Mouse (Mus musculus) megakaryocyte, embryonic 14.5 days (primary cell): ENCODE data around the gene Ddx42. TPM values are rescaled to one million over a fixed set of nuclear protein-coding genes. Genes with fewer than 3 reads are reported as not detected.
A peak's percentile ranks its signal among the peaks of the same experiment; 100 is the strongest.

Experiments
- H3K27me3 ChIP-seq: replicated peaks from 2 replicates; pipeline ENCODE3; 2012; ENCODE audit warnings: inconsistent platforms
- H3K36me3 ChIP-seq: replicated peaks from 2 replicates; pipeline ENCODE3; 2012; ENCODE audit warnings: low read length, inconsistent platforms, mixed read lengths
- H3K4me1 ChIP-seq: 2 replicates; pipeline ENCODE4 v1.6.1; 2012; ENCODE audit warnings: inconsistent platforms
- H3K4me3 ChIP-seq: replicated peaks from 2 replicates; pipeline ENCODE3; 2012; ENCODE audit warnings: moderate library complexity, mild to moderate bottlenecking, inconsistent platforms
- H3K9me3 ChIP-seq: 2 replicates; pipeline ENCODE4 v1.6.1; 2012; ENCODE audit warnings: inconsistent platforms
- FLI1 ChIP-seq: IDR thresholded peaks from 2 replicates; pipeline ENCODE4 v1.6.1; 2012; ENCODE audit warnings: low read length, inconsistent platforms, mixed read lengths
- GATA1 ChIP-seq: IDR thresholded peaks from 3 replicates; pipeline ENCODE4 v1.6.1; 2012; ENCODE audit warnings: mixed read lengths, low read length, inconsistent platforms, borderline replicate concordance
- polyA plus RNA-seq: library from polyadenylated mRNA; stranded (reverse); fragments of >175 nt; gene quantifications from 2 replicates; pipeline ENCODE4 v1.2.3, GENCODE M21; 2012; ENCODE audit warnings: low replicate concordance; ENCODE audit not compliant: insufficient read depth

The Ddx42 gene
- polyA plus RNA-seq, 1 experiment = 12.1 TPM

- TF ChIP-seq GATA1 (no peak), FLI1 (no peak)
- no peaks in the 10 kb centered on the region for H3K9me3 ChIP-seq
- H3K4me1 ChIP-seq = peaks cover 62% of the 10 kb centered on the region
- H3K36me3 ChIP-seq = peaks cover 2% of the 10 kb centered on the region
- no peak overlapping the region for H3K4me3 ChIP-seq
- peaks cover 2% of the 10 kb centered on the region for H3K27me3 ChIP-seq
These were observed 58.3 kb downstream of the Ddx42 start for GRCm38 (mm10) chr11:106274971-106275411.

DNA sequence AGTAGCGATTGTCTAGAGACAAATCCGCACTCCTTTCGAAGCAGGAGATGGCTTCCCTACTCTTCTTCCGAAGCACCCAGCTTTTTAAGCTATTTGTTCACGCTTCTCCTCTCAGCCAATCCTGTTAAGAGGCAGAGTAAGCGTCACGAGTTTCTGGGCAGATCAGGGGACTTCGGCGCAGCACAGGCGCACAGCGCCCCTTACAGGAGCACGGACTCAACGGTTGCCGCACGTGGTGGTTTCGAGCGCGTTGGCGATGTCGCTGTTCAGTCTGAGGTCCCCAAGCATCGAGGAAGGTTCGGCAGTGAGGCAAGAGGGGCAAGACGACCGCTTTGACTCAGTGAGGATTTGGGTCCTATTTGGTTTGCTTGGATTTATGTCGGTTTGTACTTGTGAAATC lies 59.7 kb downstream of the Ddx42 start, which contains the start of gene Tcam1:
Tcam1 (plus strand) TSS at position 219 of the 400 bp plus-strand sequence.
- Histone ChIP-seq H3K4me1 (peaks cover 47% of the 10 kb centered on the region), H3K9me3 (no peaks in the 10 kb centered on the region), H3K27me3 (peaks cover 7% of the 10 kb centered on the region), H3K36me3 (no peaks in the 10 kb centered on the region), H3K4me3 (peak within 1 kb of the TSS; percentile 85)
- no peak for TF ChIP-seq GATA1
- TF ChIP-seq FLI1 = no peak

- Histone ChIP-seq H3K27me3 (peaks cover 50% of the 10 kb centered on the region), H3K36me3 (no peaks in the 10 kb centered on the region), H3K4me1 (peaks cover 17% of the 10 kb centered on the region), H3K9me3 (no peaks in the 10 kb centered on the region), H3K4me3 (no peak overlapping the region)
- TF ChIP-seq GATA1 (no peak), FLI1 (no peak)
These were observed 65.7 kb downstream of the Ddx42 start for GRCm38 (mm10) chr11:106282452-106282851.

GRCm38 (mm10) chr11:106283371-106283770 lies 66.6 kb downstream of the Ddx42 start:
- Histone ChIP-seq H3K4me1 (peaks cover 9% of the 10 kb centered on the region; the same call in 1 of the 2 replicates), H3K36me3 (no peaks in the 10 kb centered on the region), H3K9me3 (no peaks in the 10 kb centered on the region), H3K4me3 (no peak overlapping the region), H3K27me3 (peaks cover 53% of the 10 kb centered on the region)
- TF ChIP-seq GATA1 (no peak), FLI1 (no peak)

GRCm38 (mm10) chr11:106284126-106284525 lies 67.4 kb downstream of the Ddx42 start:
- Histone ChIP-seq H3K9me3 (no peaks in the 10 kb centered on the region), H3K4me3 (no peak overlapping the region), H3K36me3 (no peaks in the 10 kb centered on the region), H3K4me1 (peaks cover 9% of the 10 kb centered on the region; the same call in 1 of the 2 replicates), H3K27me3 (peaks cover 51% of the 10 kb centered on the region)
- no peak for TF ChIP-seq FLI1

DNA sequence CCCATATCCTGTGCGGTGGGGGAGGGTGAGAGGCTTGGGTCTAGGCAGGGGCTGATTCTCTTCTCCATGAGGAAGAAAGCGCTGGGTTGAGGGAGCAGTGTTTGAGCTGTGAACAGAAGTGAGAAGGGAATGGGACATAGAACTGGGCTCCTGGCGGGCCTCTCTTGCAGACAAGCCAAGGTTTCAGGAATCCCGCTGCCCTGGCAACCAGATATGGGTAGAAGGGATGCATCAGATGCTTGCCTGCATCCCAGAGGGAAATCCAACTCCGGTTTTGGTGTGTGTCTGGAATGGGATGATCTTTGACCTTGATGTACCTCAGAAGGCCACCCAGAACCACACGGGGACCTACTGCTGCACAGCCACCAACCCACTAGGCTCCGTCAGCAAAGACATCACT lies 69.5 kb downstream of the Ddx42 start:
- H3K9me3 ChIP-seq = no peaks in the 10 kb centered on the region
- H3K27me3 ChIP-seq = peaks cover 48% of the 10 kb centered on the region
- no peaks in the 10 kb centered on the region for H3K36me3 ChIP-seq
- no peak overlapping the region for H3K4me3 ChIP-seq
- TF ChIP-seq FLI1 = no peak
- peaks cover 9% of the 10 kb centered on the region; the same call in 1 of the 2 replicates for H3K4me1 ChIP-seq

GRCm38 (mm10) chr11:106286987-106287386 lies 70.3 kb downstream of the Ddx42 start:
- TF ChIP-seq GATA1 = no peak
- no peak for TF ChIP-seq FLI1
- H3K4me3 ChIP-seq = no peak overlapping the region
- H3K36me3 ChIP-seq = no peaks in the 10 kb centered on the region
- H3K9me3 ChIP-seq = 0 out of 2 replicates have a peak, but pooled peaks cover 5% of the 10 kb centered on the region
- peaks cover 42% of the 10 kb centered on the region for H3K27me3 ChIP-seq
- peaks cover 9% of the 10 kb centered on the region; the same call in 1 of the 2 replicates for H3K4me1 ChIP-seq

GRCm38 (mm10) chr11:106289369-106289768 lies 72.6 kb downstream of the Ddx42 start:
- peaks cover 28% of the 10 kb centered on the region for H3K27me3 ChIP-seq
- peaks cover 2% of the 10 kb centered on the region; the same call in 1 of the 2 replicates for H3K4me1 ChIP-seq
- no peak overlapping the region for H3K4me3 ChIP-seq
- TF ChIP-seq FLI1 (no peak), GATA1 (no peak)
- no peaks in the 10 kb centered on the region for H3K36me3 ChIP-seq
- peaks cover 8% of the 10 kb centered on the region for H3K9me3 ChIP-seq

DNA sequence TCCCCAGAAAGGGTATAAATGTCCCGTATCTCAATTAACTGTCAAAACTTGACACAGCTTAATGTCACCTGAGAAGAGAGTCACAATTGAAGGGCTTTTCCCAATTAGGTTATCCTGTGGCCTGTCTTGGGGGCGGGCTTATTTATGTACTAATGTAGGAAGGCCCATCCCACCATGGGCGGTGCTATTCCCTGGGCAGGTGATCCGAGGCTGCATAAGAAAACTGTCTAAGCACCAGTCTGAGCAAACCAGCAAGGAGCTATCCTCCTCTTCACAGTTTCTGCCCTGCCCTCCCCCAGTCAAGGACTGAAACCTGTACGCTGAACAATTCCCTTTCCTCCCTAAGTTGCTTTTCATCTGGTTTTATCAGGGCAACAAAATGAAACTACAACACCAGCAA lies 73.7 kb downstream of the Ddx42 start:
- H3K36me3 ChIP-seq = no peaks in the 10 kb centered on the region
- no peaks in the 10 kb centered on the region for H3K4me1 ChIP-seq
- no peak overlapping the region for H3K4me3 ChIP-seq
- peaks cover 8% of the 10 kb centered on the region for H3K9me3 ChIP-seq
- peaks cover 18% of the 10 kb centered on the region for H3K27me3 ChIP-seq
- TF ChIP-seq FLI1 (no peak), GATA1 (no peak)

- TF ChIP-seq GATA1 = no peak
- no peaks in the 10 kb centered on the region for H3K36me3 ChIP-seq
- H3K9me3 ChIP-seq = peaks cover 8% of the 10 kb centered on the region
- H3K4me3 ChIP-seq = no peak overlapping the region
- no peaks in the 10 kb centered on the region for H3K4me1 ChIP-seq
- H3K27me3 ChIP-seq = peaks cover 10% of the 10 kb centered on the region
These were observed 75.1 kb downstream of the Ddx42 start for GRCm38 (mm10) chr11:106291861-106292260.

Other genes starting within 250 kb of the Ddx42 start
- gene Ace, start 249.0 kb upstream of the Ddx42 start, polyA plus RNA-seq = 0.17 and 0.89 TPM in 2 replicates
- not detected in 2 replicates for gene Ace3, start 222.3 kb upstream of the Ddx42 start, polyA plus RNA-seq
- gene Kcnh6, start 208.8 kb upstream of the Ddx42 start, polyA plus RNA-seq = not detected in 2 replicates
- 1.7 and 5.8 TPM in 2 replicates for gene Dcaf7, start 180.1 kb upstream of the Ddx42 start, polyA plus RNA-seq
- 2.7 and 3.8 TPM in 2 replicates for gene Taco1, start 150.9 kb upstream of the Ddx42 start, polyA plus RNA-seq
- gene Map3k3, start 132.3 kb upstream of the Ddx42 start, polyA plus RNA-seq = 1.5 and 1.6 TPM in 2 replicates
- not detected in 2 replicates for gene Gm10840, start 56.1 kb upstream of the Ddx42 start, polyA plus RNA-seq
- gene Limd2, start 56.1 kb upstream of the Ddx42 start, polyA plus RNA-seq = 121 and 146 TPM in 2 replicates
- gene Strada, start 14.8 kb upstream of the Ddx42 start, polyA plus RNA-seq = 50.4 and 187 TPM in 2 replicates
- gene Ccdc47, start 582 bp upstream of the Ddx42 start, polyA plus RNA-seq = 1.4 and 4.7 TPM in 2 replicates
- 6.7 TPM in 1 of 2 replicates, not detected in the other for gene Ftsj3, start 39.2 kb downstream of the Ddx42 start, polyA plus RNA-seq
- gene Psmc5, start 39.2 kb downstream of the Ddx42 start, polyA plus RNA-seq = 1.8 and 34.7 TPM in 2 replicates
- gene Smarcd2, start 56.0 kb downstream of the Ddx42 start, polyA plus RNA-seq = 51.3 and 84.6 TPM in 2 replicates
- not detected in 2 replicates for gene Tcam1, start 59.7 kb downstream of the Ddx42 start, polyA plus RNA-seq
- gene Gh, start 84.9 kb downstream of the Ddx42 start, polyA plus RNA-seq = not detected in 2 replicates
- 1.1 TPM in 1 of 2 replicates, not detected in the other for gene Cd79b, start 97.8 kb downstream of the Ddx42 start, polyA plus RNA-seq
- gene Scn4a, start 136.4 kb downstream of the Ddx42 start, polyA plus RNA-seq = not detected in 2 replicates
- not detected in 2 replicates for gene Prr29, start 148.5 kb downstream of the Ddx42 start, polyA plus RNA-seq
- 2.3 and 19.4 TPM in 2 replicates for gene Icam2, start 171.1 kb downstream of the Ddx42 start, polyA plus RNA-seq